Mouse (Mus musculus) hindbrain, embryonic 10.5 days (tissue): ENCODE measurements around the gene Galntl6. TPM values are rescaled to one million over a fixed set of nuclear protein-coding genes. Genes with fewer than 3 reads are reported as not detected.
A peak's percentile ranks its signal among the peaks of the same experiment; 100 is the strongest.

ENCODE experiments used
- DNase-seq: peaks from one replicate; pipeline ENCODE4 v3.0.0-alpha.2; 2017; ENCODE audit warnings: low spot score
- H3K27ac ChIP-seq: fragments of 300-500 bp; sonication (generic); 2 replicates; pipeline ENCODE4 v1.5.1; 2016; ENCODE audit warnings: mild to moderate bottlenecking, moderate library complexity
- H3K27me3 ChIP-seq: fragments of 300-500 bp; sonication (generic); 2 replicates; pipeline ENCODE4 v1.6.1; 2016; ENCODE audit warnings: mild to moderate bottlenecking; ENCODE audit not compliant: poor library complexity, insufficient read depth, severe bottlenecking
- H3K36me3 ChIP-seq: fragments of 300-500 bp; sonication (generic); 2 replicates; pipeline ENCODE4 v1.6.1; 2016; ENCODE audit warnings: mild to moderate bottlenecking, moderate library complexity
- H3K4me1 ChIP-seq: fragments of 300-500 bp; sonication (generic); replicated peaks from 2 replicates; pipeline ENCODE4 v1.6.1; 2016; ENCODE audit warnings: mild to moderate bottlenecking
- H3K4me3 ChIP-seq: fragments of 300-500 bp; sonication (generic); 2 replicates; pipeline ENCODE4 v1.5.1; 2016; ENCODE audit warnings: mild to moderate bottlenecking, moderate library complexity
- H3K9me3 ChIP-seq: fragments of 300-500 bp; sonication (generic); 2 replicates; pipeline ENCODE4 v1.6.1; 2016; ENCODE audit warnings: mild to moderate bottlenecking, moderate library complexity
- WGBS: fragments of 180-500 bp; shearing (Covaris S2); methylation state at CpG from one replicate; pipeline ENCODE4 v1.1.7; 2016; 5-methylcytosine and 5-hydroxymethylcytosine counted together
- polyA plus RNA-seq: library from polyadenylated mRNA; unstranded; fragments of >200 nt; fragmentation: Nextera tagmentation; extraction: Ambion mirVana; gene quantifications from 2 replicates; pipeline ENCODE4 v1.2.1, GENCODE M21; 2016

The Galntl6 gene
- polyA plus RNA-seq, 1 experiment from 2014 or later = 1.3 TPM

GRCm38 (mm10) chr8:57841446-57841845, 1071.0 kb downstream of the Galntl6 start:
- H3K27me3 ChIP-seq = no peaks in the 10 kb centered on the region
- H3K4me1 ChIP-seq = no peaks in the 10 kb centered on the region
- DNase-seq = no peak
- no peaks in the 10 kb centered on the region for H3K36me3 ChIP-seq
- no peak overlapping the region for H3K4me3 ChIP-seq
- 88% methylated on average over 4 of the region's 4 CpGs for WGBS
- no peak overlapping the region for H3K27ac ChIP-seq
- H3K9me3 ChIP-seq = no peaks in the 10 kb centered on the region

GRCm38 (mm10) chr8:57837384-57837783, 1075.1 kb downstream of the Galntl6 start:
- no peak overlapping the region for H3K27ac ChIP-seq
- DNase-seq = no peak
- no peaks in the 10 kb centered on the region for H3K27me3 ChIP-seq
- no peaks in the 10 kb centered on the region for H3K4me1 ChIP-seq
- WGBS = 70% methylated on average over 8 of the region's 8 CpGs
- H3K9me3 ChIP-seq = no peaks in the 10 kb centered on the region
- no peak overlapping the region for H3K4me3 ChIP-seq
- no peaks in the 10 kb centered on the region for H3K36me3 ChIP-seq

- H3K36me3 ChIP-seq = no peaks in the 10 kb centered on the region
- no peak overlapping the region for H3K4me3 ChIP-seq
- no peaks in the 10 kb centered on the region for H3K9me3 ChIP-seq
- no peak overlapping the region for H3K27ac ChIP-seq
- no peaks in the 10 kb centered on the region for H3K27me3 ChIP-seq
- no peaks in the 10 kb centered on the region for H3K4me1 ChIP-seq
- no peak for DNase-seq
- WGBS = 61% methylated on average over 11 of the region's 11 CpGs
Measured at GRCm38 (mm10) chr8:57836981-57837380, 1075.5 kb downstream of the Galntl6 start.

GRCm38 (mm10) chr8:57836201-57836883, 1076.1 kb downstream of the Galntl6 start:
- 88% methylated on average over 15 of the region's 15 CpGs for WGBS

GRCm38 (mm10) chr8:57823151-57823550, 1089.3 kb downstream of the Galntl6 start:
- Histone ChIP-seq H3K27ac (no peak overlapping the region), H3K27me3 (no peaks in the 10 kb centered on the region), H3K4me1 (no peaks in the 10 kb centered on the region), H3K4me3 (no peak overlapping the region), H3K9me3 (no peaks in the 10 kb centered on the region), H3K36me3 (no peaks in the 10 kb centered on the region)
- DNase-seq = no peak
- WGBS = 71% methylated on average over 7 of the region's 7 CpGs

More at GRCm38 (mm10) chr8:57836201-57836883, 1076.1 kb downstream of the Galntl6 start:
- Histone ChIP-seq H3K9me3 (no peaks in the 10 kb centered on the region), H3K27me3 (no peaks in the 10 kb centered on the region), H3K27ac (no peak overlapping the region), H3K4me1 (no peaks in the 10 kb centered on the region), H3K4me3 (no peak overlapping the region), H3K36me3 (no peaks in the 10 kb centered on the region)
- DNase-seq = no peak

- no peak for DNase-seq
- H3K36me3 ChIP-seq = no peaks in the 10 kb centered on the region
- 72% methylated on average over 7 of the region's 7 CpGs for WGBS
- H3K27ac ChIP-seq = no peak overlapping the region
- no peak overlapping the region for H3K4me3 ChIP-seq
- no peaks in the 10 kb centered on the region for H3K27me3 ChIP-seq
- no peaks in the 10 kb centered on the region for H3K4me1 ChIP-seq
- no peaks in the 10 kb centered on the region for H3K9me3 ChIP-seq
Measured at GRCm38 (mm10) chr8:57816034-57816433, 1096.4 kb downstream of the Galntl6 start.

- no peaks in the 10 kb centered on the region for H3K4me1 ChIP-seq
- no peak overlapping the region for H3K4me3 ChIP-seq
- no peaks in the 10 kb centered on the region for H3K9me3 ChIP-seq
- no peaks in the 10 kb centered on the region for H3K36me3 ChIP-seq
- WGBS = 73% methylated on average over 4 of the region's 4 CpGs
- H3K27me3 ChIP-seq = no peaks in the 10 kb centered on the region
- H3K27ac ChIP-seq = no peak overlapping the region
- DNase-seq = no peak
Measured at GRCm38 (mm10) chr8:57807060-57807459, 1105.4 kb downstream of the Galntl6 start.

- Histone ChIP-seq H3K9me3 (no peaks in the 10 kb centered on the region), H3K27ac (no peak overlapping the region), H3K4me3 (no peak overlapping the region), H3K36me3 (no peaks in the 10 kb centered on the region), H3K27me3 (no peaks in the 10 kb centered on the region), H3K4me1 (peaks cover 3% of the 10 kb centered on the region)
- 79% methylated on average over 4 of the region's 4 CpGs for whole genome bisulfite sequencing
- DNase-seq = no peak
Measured at GRCm38 (mm10) chr8:57805094-57805493, 1107.3 kb downstream of the Galntl6 start.

- Histone ChIP-seq H3K4me3 (no peak overlapping the region), H3K36me3 (no peaks in the 10 kb centered on the region), H3K9me3 (no peaks in the 10 kb centered on the region), H3K4me1 (peaks cover 10% of the 10 kb centered on the region), H3K27ac (no peak overlapping the region), H3K27me3 (no peaks in the 10 kb centered on the region)
- DNase-seq = no peak
- 87% methylated on average over 8 of the region's 8 CpGs for WGBS
Measured at GRCm38 (mm10) chr8:57803821-57804220, 1108.6 kb downstream of the Galntl6 start.

- no peaks in the 10 kb centered on the region for H3K36me3 ChIP-seq
- no peaks in the 10 kb centered on the region for H3K9me3 ChIP-seq
- peaks cover 10% of the 10 kb centered on the region for H3K4me1 ChIP-seq
- 86% methylated on average over 4 of the region's 4 CpGs for WGBS
- 0 out of 2 replicates have a peak, but pooled peaks cover 3% of the 10 kb centered on the region for H3K27me3 ChIP-seq
- no peak overlapping the region for H3K4me3 ChIP-seq
- DNase-seq = no peak
- no peak overlapping the region for H3K27ac ChIP-seq
Measured at GRCm38 (mm10) chr8:57801197-57801596, 1111.2 kb downstream of the Galntl6 start.

GRCm38 (mm10) chr8:57800327-57800726, 1112.1 kb downstream of the Galntl6 start:
- H3K9me3 ChIP-seq = no peaks in the 10 kb centered on the region
- H3K27me3 ChIP-seq = 0 out of 2 replicates have a peak, but pooled peaks cover 4% of the 10 kb centered on the region
- WGBS = 22% methylated on average over 4 of the region's 4 CpGs
- no peaks in the 10 kb centered on the region for H3K36me3 ChIP-seq
- peaks cover 10% of the 10 kb centered on the region for H3K4me1 ChIP-seq
- H3K4me3 ChIP-seq = peak overlapping the region; percentile 45
- no peak overlapping the region for H3K27ac ChIP-seq
- DNase-seq = peak; percentile 47

- peak; percentile 67 for DNase-seq
- Histone ChIP-seq H3K4me1 (peaks cover 10% of the 10 kb centered on the region), H3K36me3 (no peaks in the 10 kb centered on the region), H3K4me3 (peak overlapping the region; percentile 45), H3K27ac (peak overlapping the region; percentile 76), H3K9me3 (no peaks in the 10 kb centered on the region), H3K27me3 (0 out of 2 replicates have a peak, but pooled peaks cover 4% of the 10 kb centered on the region)
- WGBS = 6% methylated on average over 12 of the region's 12 CpGs
Measured at GRCm38 (mm10) chr8:57799797-57800204, 1112.6 kb downstream of the Galntl6 start.

GRCm38 (mm10) chr8:57793455-57793854, 1119.0 kb downstream of the Galntl6 start:
- Histone ChIP-seq H3K4me1 (no peaks in the 10 kb centered on the region), H3K27ac (no peak overlapping the region), H3K4me3 (no peak overlapping the region), H3K36me3 (no peaks in the 10 kb centered on the region), H3K9me3 (no peaks in the 10 kb centered on the region), H3K27me3 (0 out of 2 replicates have a peak, but pooled peaks cover 4% of the 10 kb centered on the region)
- WGBS = 27% methylated on average over 4 of the region's 4 CpGs
- peak; percentile 27 for DNase-seq
